Mouse (Mus musculus) embryo, embryonic 11.5 days (tissue): ENCODE results near the gene Znhit2.

Source experiments
- DNase-seq: peaks from one replicate; pipeline ENCODE4 v3.0.0-alpha.2; 2012; ENCODE audit warnings: low read depth, low spot score

Gene Znhit2

GRCm38 (mm10) chr19:6071261-6071660, 10.3 kb downstream of the Znhit2 start:
- DNase-seq: no peak

DNA sequence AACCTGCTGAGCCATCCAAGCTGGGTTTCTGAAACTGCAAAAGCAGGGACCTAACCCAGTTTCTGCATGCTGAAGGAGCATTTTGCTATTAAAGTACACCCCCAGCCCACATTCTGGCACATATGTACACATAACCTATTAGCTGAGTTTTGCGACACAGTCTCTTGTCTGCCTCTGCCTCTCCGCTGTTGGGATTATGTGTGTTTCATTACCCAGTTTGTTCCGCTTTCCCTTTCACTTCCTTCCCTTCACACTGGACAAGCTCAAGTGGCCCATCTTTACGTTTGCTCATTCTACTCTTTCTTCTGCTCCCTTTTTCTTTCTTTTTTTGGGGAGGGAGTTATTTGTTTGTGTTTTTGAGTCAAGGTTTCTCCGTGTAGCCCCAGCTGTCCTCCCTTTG, 12.9 kb downstream of the Znhit2 start:
- DNase-seq: no peak

DNA sequence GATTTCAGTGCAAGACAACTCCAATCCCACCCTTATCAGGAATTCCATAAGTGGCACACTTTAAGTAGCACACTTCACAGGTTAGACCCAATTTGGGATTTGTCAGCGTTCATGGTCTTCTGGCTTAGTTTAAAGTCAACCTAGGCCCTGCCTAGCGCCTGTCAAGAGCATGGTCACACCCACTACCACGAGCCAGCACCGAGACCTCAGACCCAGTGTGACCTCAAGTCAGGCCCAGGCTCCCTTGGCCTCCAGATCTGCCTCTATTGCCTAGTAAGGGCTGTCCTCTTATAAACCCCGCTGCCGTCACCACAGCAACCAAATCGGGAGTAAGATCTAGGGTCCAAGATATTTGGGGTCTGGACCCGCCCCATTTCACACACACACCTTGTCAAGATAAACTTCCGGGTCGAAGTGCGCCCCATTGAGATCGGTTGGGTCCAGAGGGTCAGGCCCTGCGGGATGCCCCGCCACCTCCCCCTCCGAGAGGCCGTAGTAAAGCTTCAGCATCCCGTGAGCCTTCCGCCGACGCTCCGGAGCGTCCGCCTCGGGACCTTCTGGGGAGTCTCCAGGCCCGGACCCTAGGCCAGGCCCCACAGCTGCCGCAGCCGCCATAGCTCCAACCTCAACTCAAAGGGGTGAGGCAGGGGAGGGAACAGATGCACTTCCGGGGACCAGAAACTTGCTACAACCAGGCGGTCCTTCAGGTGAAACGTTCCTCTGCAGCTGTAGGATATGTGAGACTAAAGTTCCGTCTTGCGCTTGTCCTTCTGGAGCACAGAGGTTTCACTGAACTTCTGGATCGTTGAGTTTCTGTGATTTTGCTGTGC, 15.8 kb downstream of the Znhit2 start, which contains the start of gene Vps51:
Gene Vps51 (minus strand): TSS at position 668 of the 830 bp plus-strand sequence.
- DNase-seq: peak; percentile 81

DNA sequence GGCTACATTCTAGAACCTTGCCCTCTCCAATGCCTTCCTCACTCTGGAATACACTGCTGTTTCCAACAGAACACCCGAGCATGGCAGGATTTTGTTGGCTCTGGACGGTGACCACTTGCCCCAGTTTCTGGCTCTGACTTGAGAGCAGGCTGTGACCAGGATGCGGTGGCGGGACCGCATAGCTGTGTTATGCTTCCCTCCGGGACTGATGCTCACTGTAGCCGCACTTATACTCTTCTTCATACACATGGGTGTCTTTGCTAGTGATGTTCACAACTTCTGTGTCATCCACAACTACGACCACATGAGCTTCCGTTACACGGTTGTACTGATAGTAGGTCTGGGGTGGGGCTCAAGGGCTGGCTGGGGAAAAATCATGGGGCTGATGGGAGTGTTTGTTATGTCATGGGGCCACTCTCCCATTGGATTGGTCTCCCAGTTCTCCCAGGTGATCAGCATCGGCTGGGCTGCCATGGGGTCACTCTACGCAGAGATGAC, 19.0 kb downstream of the Znhit2 start, which contains the start of gene Tmem262:
Gene Tmem262 (plus strand): TSS at position 51 of the 498 bp plus-strand sequence.
- DNase-seq: no peak

DNA sequence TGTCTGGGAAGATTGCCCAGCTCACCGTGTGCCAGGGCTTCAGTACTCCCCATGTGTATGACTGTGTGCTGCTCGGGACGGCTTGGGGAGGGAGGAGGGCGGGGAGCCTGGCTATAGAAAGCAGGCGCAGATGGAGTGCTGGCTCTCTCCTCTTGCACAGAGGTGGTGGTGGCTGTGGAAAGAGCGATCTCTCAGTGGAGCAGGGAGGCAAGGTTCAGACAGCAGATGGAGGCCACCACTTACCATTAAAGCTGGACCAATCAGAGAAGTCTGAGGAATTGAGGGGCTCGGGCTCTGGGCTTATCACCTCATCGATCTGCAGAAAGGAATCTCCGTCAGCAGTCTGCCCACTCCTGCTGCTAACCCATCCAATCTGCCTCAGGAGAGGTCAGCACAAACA, 21.2 kb downstream of the Znhit2 start, which contains the start of gene Gm28374:
Gene Gm28374 (minus strand): TSS at position 101 of the 400 bp plus-strand sequence.
- no peak for DNase-seq

DNA sequence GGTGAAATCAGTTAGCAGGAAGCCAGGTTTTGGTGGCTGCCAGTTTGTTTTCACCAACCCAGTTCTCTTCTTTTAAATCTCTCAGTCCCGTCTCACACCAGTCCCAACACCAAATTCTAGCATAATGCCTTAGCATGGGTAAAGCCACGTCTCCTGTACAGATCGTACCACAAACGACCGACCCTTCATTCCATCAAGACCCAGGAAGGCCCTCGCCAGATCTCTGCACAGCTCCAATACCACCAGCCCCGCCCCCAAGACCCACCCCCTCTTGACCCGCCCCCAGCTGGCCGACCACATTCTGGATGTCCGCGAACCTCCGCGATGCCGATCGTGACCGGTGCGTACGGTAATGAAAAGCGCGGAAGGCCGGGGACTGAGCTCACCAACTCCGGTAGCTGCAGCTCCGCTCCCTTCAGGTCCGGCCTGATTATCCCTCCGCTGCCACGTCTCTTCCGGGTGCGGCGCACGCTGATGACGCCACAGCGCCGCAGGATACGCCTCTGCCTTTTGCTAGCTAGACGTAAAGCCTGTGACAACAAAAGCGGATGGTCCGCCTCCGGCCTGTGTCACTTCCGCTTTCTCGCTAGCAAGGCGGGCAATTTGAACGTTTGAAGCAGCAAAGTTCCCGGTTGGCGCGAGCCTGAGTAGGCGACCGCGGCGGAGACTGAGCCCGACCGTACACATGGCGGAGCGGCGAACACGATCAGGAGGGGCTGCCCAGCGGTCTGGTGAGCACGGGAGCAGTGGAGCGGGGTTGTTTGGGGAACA, 23.7 kb downstream of the Znhit2 start, which contains the start of the genes Zfpl1 and Cdca5:
Gene Zfpl1 (minus strand): TSS at position 479 of the 771 bp plus-strand sequence.
Gene Cdca5 (plus strand): TSS at position 506 of the 771 bp plus-strand sequence.
- DNase-seq: peak; percentile 98

DNA sequence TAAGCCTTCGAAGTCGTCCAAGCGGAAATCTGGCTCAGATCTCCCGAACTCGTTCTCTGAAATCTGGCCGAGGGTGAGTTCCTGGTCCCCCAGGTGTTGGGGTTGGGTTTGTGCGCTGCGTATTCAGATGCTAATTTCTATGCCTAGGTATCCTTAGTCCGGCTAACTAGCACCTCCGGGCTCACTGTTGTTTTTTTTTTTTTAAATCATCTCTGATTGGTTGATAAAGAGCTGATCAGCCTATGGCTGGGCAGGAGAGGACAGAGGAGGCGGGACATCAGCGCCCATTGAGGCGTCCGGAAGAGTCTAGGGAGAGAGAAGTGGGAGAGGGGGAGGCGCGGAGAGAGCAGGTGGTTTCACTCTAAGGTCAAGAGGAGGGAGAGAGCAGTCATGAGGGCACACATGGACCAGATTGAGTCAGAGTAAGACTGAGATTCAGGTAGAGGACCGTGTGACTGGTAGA, 24.5 kb downstream of the Znhit2 start:
- DNase-seq: peak; percentile 55

- DNase-seq: no peak
These were observed 27.8 kb downstream of the Znhit2 start for GRCm38 (mm10) chr19:6088841-6089240.

DNA sequence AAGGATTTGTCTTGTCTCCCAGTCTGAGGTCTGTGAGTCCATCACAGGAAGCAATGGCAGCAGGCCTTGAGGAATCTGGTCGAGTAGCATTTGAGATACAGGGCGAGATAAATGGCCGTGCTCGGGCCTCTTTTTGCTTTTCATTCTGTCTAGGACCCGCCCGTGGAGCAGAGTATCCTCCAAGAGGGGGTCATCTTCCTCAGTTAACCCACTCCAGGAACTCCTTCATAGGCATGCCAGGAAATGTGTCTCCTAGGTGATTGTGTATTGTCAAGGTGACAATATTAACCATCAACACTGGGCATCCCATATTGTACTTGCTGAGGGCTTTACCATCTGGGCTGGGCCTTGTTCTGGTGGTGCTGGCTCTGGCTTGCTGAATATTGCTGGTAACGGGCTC, 33.1 kb downstream of the Znhit2 start, which contains the start of gene AC131692.1:
Gene AC131692.1 (plus strand): TSS at position 301 of the 400 bp plus-strand sequence.
- no peak for DNase-seq

DNA sequence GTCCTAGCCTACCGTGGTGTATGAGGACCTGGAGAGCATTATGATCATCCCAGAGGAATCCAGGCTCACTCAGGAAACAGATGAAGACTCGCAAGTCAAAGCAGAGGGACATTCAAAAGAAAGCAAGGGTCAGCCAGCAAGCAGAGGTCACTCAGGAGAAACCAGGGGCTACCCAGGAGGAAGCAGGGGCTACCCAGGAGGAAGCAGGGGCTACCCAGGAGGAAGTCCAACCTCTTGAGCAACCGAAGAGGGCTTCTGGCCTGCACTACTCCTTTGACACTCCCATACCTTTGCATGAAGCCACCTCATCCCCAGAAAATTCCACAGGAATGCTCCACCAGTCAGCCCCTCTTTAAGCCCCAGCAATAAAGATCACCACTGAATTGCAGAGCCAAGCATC, 36.9 kb downstream of the Znhit2 start:
- no peak for DNase-seq

DNA sequence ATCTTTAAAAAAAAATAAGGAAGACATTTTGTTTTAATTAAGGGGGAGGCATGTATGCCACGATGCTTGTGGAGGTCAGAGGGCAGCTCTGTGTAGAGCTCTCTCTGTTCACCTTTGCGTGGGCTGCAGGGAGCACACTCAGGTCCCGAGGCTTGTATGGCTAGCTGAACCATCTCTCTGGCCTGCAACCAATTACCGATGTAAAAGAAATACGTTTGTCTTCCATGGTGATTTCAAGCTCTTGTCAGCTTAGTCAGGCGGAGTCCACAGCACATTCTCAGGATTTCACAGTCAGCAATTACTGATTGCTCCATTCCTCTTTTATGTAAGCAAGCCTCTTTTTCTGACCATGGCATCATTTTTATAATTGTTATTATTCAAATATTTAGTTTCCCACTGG, 40.2 kb downstream of the Znhit2 start:
- DNase-seq: no peak

DNA sequence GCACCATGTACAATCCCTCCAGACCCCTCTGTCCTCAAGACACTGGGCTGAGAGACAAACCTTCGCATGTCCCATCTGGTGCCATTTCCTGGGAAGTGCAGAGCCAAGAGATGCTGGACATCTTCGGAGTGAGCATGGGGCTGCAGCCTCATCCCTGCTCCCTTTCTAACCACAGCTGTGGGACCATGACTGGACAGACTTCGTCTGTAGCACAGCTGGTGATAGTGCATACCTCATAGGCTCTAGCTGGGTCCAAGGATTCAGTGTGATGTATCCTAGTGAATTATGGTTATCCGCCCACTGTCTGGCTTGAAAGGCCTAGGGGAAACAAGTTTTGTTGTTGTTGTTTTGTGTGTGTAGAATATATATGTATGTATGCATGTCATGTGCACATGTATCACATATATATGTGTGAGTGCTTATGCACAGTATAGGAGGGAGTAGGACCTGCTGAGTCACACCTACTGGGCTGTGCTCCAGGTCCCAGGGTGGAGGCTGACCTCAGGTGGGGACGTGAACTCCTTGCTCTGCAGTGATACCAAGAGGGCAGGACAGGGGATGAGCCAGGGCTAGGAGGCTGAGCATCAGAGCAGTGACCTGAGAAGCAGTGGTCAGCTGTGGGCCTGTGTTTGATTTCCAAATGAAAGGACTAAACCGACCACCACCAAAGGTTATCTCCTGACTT, 41.3 kb downstream of the Znhit2 start:
- no peak for DNase-seq

- no peak for DNase-seq
These were observed 43.5 kb downstream of the Znhit2 start for GRCm38 (mm10) chr19:6104476-6104875.

DNA sequence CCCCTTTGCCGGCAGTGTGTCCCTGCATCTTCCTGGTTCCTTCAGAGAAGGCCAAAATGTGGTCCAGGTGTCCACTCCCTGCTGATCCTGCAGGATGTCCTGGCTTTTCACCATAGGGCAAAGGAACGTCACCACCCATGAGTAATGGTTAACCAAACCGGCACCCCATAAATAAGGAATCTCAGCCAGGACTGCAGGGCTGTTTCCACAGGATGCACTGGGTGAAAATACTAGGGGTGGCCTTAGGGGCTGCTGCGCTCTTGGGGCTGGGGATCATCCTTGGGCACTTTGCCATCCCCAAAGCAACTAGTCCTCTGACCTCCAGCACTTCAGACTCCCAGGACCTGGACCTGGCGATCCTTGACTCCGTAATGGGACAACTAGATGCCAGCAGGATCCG, 44.6 kb downstream of the Znhit2 start, which contains the start of gene Naaladl1:
Gene Naaladl1 (plus strand): TSS at position 197 of the 400 bp plus-strand sequence.
- no peak for DNase-seq
